18 mouse cellular contexts compared by ENCODE assay signal in genomic region chr12:116892584-116892983, GRCm38 (mm10).
"Had no signal": no experiment of that assay in that cellular context is flagged by ENCODE, and none has a peak within 500 bp of the region (broad histone marks: within the 10 kb centered on the region; RNA-seq: fewer than 3 reads in every experiment).

No protein-coding gene starts in this region.

- H3K27me3 ChIP-seq: kidney, embryonic 15.5 days; limb, embryonic 13.5 days; liver, embryonic 12.5 days; liver, embryonic 15.5 days; lung, embryonic 15.5 days; megakaryocyte, embryonic 14.5 days; midbrain, embryonic 15.5 days had no signal

- H3K4me1 ChIP-seq: kidney, embryonic 15.5 days; limb, embryonic 10.5 days; limb, embryonic 13.5 days; liver, embryonic 12.5 days; liver, embryonic 15.5 days; lung, embryonic 15.5 days; megakaryocyte, embryonic 14.5 days had no signal

- H3K4me2 ChIP-seq: kidney, embryonic 15.5 days; limb, embryonic 13.5 days; liver, embryonic 12.5 days; liver, embryonic 15.5 days; lung, embryonic 15.5 days; midbrain, embryonic 11.5 days; midbrain, embryonic 15.5 days had no signal

- H3K36me3 ChIP-seq: kidney, embryonic 15.5 days; limb, embryonic 10.5 days; limb, embryonic 13.5 days; liver, embryonic 12.5 days; liver, embryonic 15.5 days; lung, embryonic 15.5 days; midbrain, embryonic 15.5 days had no signal

- DNase-seq: kidney, adult 8-10 months; kidney, postnatal 14 days; kidney, postnatal 4 days; liver; lung, adult 18-20 months; lung, postnatal 10 days; lung, postnatal 36 days; thymus, adult 18-20 months; thymus, postnatal 36 days had no signal

- H3K9me3 ChIP-seq: kidney, embryonic 15.5 days; limb, embryonic 10.5 days; limb, embryonic 13.5 days; liver, embryonic 12.5 days; liver, embryonic 15.5 days; lung, embryonic 15.5 days; midbrain, embryonic 15.5 days had no signal

- H3K4me3 ChIP-seq: kidney, embryonic 15.5 days; limb, embryonic 10.5 days; limb, embryonic 13.5 days; liver, embryonic 12.5 days; liver, embryonic 15.5 days; lung, embryonic 15.5 days; megakaryocyte, embryonic 14.5 days; midbrain, embryonic 15.5 days had no signal

- H3K27ac ChIP-seq: kidney, embryonic 15.5 days; limb, embryonic 10.5 days; limb, embryonic 13.5 days; liver, embryonic 12.5 days; liver, embryonic 15.5 days; lung, embryonic 15.5 days; midbrain, embryonic 15.5 days had no signal

- ATAC-seq: liver, embryonic 12.5 days; midbrain, embryonic 15.5 days had no signal

- H3K9ac ChIP-seq: kidney, embryonic 15.5 days; limb, embryonic 13.5 days; liver, embryonic 12.5 days; liver, embryonic 15.5 days; lung, embryonic 15.5 days; midbrain, embryonic 15.5 days had no signal
